Mouse (Mus musculus): ENCODE results near the gene Pds5b.

DNA sequence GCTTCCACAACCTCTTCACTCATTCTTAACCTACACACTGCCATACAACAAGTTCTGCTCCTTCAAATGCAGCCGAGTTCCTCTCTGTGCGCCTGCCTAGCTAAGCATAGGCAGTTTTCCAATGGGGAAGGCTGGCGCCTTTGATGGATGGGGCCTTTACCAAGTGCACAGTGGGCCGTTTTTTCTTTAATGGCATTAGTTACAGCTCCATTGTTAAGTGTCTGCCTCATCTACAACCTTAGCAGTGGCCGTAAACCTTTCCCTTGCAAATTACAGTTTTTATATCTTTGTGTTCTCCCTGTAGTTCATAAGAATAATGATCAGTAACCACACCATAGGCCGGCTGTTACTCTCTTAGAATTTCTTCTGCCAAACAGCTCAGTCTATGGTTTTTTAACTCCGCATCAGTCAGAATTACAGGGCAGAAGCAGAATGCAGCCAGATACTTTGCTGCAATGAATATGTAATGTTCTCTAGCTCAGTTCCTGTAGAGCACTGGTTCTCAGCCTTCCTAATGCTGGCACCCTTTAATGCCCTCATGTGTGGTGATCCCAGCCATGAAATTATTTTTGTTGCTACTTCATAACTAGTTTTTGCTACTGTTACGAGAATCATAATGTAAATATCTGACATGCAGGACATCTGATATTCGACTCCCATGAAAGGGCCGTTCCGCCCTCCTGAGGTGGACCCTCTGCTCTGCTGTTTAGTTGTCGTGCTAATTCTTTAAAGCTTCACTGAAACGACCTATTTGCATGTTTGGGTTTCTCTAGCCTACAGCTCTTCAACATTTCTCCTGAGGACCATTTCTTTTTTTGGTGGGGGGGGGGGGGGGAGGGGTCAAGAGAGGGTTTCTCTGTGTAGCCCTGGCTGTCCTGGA is 140.8 kb downstream of the Pds5b start:
- TF ChIP-seq POLR2A (IDR thresholded peaks at IDR 0.05; ENCODE audit: borderline replicate concordance, extremely low read depth, insufficient read depth, insufficient read length, poor library complexity, severe bottlenecking) (no peak), CTCF (IDR thresholded peaks at IDR 0.05; ENCODE audit: borderline replicate concordance, extremely low read depth, insufficient read depth, insufficient read length) (no peak)

All from brain, embryonic 14.5 days (tissue).